Mouse (Mus musculus) layer of hippocampus, postnatal 36 days (tissue): ENCODE measurements at regions not wholly inside any gene's neighbourhood (a gene's known extent, or its start where the extent isn't known, plus 50 kb on each side); places are given as distances from the start of the nearest gene placed in this dataset.
A peak's percentile ranks its signal among the peaks of the same experiment; 100 is the strongest.

Source experiments
- DNase-seq, 2 experiments: peaks; one replicate each; pipeline ENCODE4 v3.0.0; 2022

- no peak for DNase-seq
These were observed 297.0 kb downstream of the Slitrk5 start for GRCm38 (mm10) chr14:111971857-111972256.

- no peak for DNase-seq
These were observed 321.0 kb downstream of the Slitrk5 start for GRCm38 (mm10) chr14:111995809-111996458.

- no peak for DNase-seq
These were observed 327.2 kb downstream of the Slitrk5 start for GRCm38 (mm10) chr14:112002146-112002545.

- DNase-seq = peak in 1 of 2 experiments; percentile 12
These were observed 328.0 kb downstream of the Slitrk5 start for GRCm38 (mm10) chr14:112002881-112003280.

GRCm38 (mm10) chr14:112008651-112009050 is 333.8 kb downstream of the Slitrk5 start:
- peak; percentile 16 to 34 for DNase-seq

GRCm38 (mm10) chr14:112029331-112029730 is 354.4 kb downstream of the Slitrk5 start:
- no peak for DNase-seq

- DNase-seq = no peak
These were observed 400.2 kb downstream of the Slitrk5 start for GRCm38 (mm10) chr14:112075071-112075470.
